Mouse (Mus musculus) spleen, adult 18-20 months (tissue): ENCODE measurements around the gene BC004004.
"Not testable (repeated sequence)": the region's sequence is repeated elsewhere in the genome, so short reads cannot be mapped to it uniquely, and the experiment has no call there.

Source experiments
- DNase-seq, 2 experiments: peaks; one replicate each; pipeline ENCODE4 v3.0.0; 2022; ENCODE audit warnings: mixed read lengths in 2 of 2

The BC004004 gene

GRCm38 (mm10) chr17:29268682-29269348 is at the start of gene BC004004:
BC004004 (plus strand) TSS chr17:29268788.
- peak; percentile 92 to 93 for DNase-seq

GRCm38 (mm10) chr17:29220631-29221030 is 48.0 kb upstream of the BC004004 start:
- DNase-seq = no peak

GRCm38 (mm10) chr17:29231109-29231508 is 37.5 kb upstream of the BC004004 start:
- DNase-seq = no peak

GRCm38 (mm10) chr17:29236111-29236510 is 32.5 kb upstream of the BC004004 start:
- DNase-seq = no peak

GRCm38 (mm10) chr17:29237267-29237771 is 31.3 kb upstream of the BC004004 start:
- no peak for DNase-seq

- DNase-seq = no peak
Measured at GRCm38 (mm10) chr17:29237772-29238420, 30.7 kb upstream of the BC004004 start, which contains the start of gene Cpne5. Cpne5 (minus strand) TSS chr17:29238167.

GRCm38 (mm10) chr17:29238421-29238945 is 30.1 kb upstream of the BC004004 start:
- no peak for DNase-seq

- DNase-seq = no peak
Measured at GRCm38 (mm10) chr17:29244912-29245311, 23.7 kb upstream of the BC004004 start.

DNA sequence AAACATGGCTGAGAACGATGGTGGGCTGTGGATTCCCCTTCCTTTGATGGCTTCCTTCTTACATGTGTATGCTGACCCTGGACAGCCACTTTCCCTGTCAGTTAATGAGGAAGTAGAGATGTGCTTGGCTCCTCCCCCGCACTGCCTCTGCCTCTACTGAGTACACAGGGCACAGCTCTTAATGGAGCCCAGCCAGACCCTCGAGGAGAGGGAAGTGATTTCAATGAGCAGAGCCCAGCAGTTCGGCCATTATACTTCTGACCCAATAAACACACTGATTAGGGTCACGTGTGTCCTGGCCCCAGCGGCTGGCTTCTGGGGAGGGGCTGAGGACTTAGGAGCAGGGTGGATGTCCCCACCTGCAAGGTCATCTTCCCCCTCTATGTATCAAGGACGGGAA is 22.9 kb upstream of the BC004004 start:
- no peak for DNase-seq

- DNase-seq = no peak
Measured at GRCm38 (mm10) chr17:29246602-29247001, 22.0 kb upstream of the BC004004 start.

DNA sequence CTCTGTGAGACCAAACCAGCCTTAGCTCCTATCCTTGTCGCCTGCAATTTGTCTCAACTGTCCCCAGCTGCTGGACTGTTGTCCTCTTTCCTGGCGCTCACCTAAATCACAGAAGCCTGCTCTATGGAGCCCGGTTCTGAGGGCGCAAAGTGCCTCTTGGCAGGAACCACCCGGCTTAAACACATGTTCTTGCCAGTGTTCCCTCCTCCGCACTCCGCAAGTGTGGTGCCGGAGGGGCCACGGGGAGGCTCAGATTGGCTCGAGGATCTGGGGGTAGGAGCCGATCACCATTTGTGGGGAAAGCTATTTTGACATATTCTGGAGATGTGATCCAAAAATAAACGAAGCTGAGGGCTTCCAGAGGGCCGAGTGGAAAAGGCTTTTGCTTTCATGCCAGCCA is 20.7 kb upstream of the BC004004 start:
- no peak for DNase-seq

DNA sequence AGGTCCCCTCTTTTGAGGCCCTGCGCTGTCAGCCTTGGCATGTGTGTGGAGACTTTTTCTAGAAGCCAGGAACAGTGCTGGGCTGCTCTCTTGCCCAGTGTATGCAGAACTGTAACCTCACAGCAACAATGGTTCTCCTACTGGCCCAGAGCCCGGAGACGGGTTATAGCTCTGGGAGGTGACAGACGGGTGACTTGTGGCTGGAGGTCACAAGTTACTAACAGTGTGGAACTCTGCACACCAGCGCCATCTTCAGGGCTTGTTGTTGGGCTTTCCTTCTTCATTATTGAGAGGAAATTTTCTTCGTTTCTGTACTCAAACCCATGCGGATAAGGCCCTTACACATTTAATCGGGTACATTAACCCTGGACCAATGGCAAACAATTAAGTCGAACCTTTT is 19.1 kb upstream of the BC004004 start:
- no peak for DNase-seq

DNA sequence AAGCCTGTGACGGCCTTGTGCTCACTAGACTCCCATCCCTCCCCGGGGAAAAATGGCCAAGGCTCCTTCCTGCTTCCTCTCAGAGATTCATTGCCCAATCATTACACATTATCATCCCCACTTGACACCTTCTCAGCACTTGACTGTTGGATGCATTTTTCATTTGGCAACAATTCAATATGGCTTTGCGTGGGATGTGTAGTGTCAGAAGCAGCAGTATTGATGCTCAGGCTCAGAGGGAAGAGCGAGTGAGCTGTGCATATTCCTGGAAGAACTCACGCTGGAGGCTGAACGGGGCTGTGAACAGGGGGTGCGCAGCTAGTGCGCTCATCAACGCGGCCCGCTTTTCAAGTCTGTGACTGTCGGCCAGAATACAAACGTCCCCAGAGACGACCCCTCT is 17.6 kb upstream of the BC004004 start:
- not testable (repeated sequence) for DNase-seq

- no peak for DNase-seq
Measured at GRCm38 (mm10) chr17:29251608-29252390, 16.8 kb upstream of the BC004004 start.

DNA sequence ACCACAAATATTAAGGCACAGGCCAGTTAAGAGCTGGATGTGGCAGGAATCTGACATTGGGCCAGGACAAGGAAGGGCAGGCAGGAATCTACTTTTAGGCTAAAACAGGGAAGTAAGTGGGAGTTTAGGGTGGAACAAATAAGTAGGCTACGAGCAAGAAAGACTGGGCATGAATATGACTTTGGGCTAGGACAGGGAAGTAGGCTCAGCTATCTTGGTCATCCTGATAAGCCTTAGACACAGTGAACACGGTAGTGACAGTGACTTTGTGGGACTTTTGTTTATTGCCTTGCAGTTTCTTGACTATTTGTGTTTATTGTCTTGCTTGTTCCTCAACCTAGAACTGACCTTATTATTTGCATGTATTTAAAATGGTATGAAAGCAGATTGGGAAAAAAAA is 15.4 kb upstream of the BC004004 start:
- DNase-seq = no peak

DNA sequence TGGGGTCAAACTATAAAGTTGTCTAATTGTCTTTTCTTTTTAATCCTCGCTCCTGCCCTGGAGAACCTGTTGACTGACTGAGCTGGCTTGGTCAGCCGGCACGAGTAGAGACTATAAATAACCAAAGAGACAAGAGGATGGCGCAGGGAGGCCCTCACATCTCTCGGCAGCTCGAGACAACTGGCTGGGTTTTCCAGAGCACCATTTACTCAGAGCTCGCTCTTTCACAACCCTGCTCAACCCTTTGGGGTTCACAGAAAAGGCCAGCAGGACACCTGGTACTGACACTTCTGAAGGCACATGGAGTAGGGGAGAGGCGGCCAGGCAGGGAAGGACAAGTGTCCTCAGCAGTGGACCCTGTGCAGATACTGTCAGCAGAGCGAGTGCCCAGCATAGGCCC is 14.9 kb upstream of the BC004004 start:
- DNase-seq = no peak

DNA sequence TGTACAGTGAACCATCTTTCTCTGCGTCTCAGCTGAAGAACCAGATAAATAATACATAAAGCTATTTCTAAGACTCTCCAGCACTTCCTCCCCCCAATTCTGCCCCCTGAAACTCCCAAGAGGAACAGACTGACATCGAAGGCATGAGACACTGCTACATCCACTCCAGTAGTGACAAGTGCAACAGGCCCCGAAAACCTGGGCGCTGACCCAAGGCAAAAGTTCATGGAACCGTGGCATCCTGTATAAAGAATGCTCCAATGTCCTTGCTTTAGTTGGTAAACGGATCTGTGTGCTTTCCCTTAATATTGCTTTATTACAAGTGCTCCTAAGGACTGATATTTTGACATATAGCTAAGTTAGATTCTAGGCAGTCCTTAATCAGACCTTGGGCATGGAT is 13.8 kb upstream of the BC004004 start:
- DNase-seq = not testable (repeated sequence)

DNA sequence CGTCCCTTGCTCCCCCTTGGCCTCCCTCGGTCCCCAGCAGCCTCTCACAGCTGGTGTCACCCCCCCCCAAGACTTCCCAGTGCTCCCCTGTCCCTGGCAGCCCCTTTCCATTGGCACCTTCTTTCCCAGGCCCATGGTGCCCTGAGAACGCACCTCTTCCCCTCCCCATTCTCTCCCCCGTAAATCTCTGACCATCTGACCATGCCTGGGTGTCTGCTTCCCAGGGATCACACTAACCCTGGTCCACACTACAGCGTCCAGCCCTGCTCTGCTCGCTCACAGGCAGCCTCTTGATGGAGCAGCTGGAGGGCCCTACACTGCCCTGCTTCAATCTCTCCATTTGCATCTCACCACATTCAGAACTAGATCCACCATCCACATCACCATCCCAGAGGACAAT is 12.1 kb upstream of the BC004004 start:
- DNase-seq = no peak

DNA sequence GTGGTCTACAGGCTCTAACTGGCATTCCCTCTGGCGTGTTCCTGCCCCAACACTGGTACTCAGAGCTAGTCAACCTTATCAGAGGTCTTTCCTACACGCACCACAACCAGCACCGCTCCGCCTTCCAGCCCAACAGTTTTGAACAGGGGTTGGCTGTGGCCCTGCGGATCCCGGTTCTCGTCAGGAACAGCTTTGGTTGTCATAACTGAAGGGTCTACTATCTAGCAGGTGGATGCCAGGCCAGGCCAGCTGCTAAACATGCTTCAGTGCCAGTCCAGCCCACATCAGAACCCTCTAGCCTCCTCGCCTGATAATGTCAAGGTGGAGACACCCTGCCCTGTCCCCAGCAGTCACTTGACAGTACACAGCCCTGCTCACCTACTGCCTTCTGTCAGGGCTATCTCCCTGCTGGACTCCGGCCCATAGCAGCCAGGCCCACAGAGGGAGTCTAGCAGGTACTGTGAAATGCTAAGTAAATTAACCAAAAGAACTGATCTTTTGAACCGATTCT is 11.5 kb upstream of the BC004004 start:
- no peak for DNase-seq

DNA sequence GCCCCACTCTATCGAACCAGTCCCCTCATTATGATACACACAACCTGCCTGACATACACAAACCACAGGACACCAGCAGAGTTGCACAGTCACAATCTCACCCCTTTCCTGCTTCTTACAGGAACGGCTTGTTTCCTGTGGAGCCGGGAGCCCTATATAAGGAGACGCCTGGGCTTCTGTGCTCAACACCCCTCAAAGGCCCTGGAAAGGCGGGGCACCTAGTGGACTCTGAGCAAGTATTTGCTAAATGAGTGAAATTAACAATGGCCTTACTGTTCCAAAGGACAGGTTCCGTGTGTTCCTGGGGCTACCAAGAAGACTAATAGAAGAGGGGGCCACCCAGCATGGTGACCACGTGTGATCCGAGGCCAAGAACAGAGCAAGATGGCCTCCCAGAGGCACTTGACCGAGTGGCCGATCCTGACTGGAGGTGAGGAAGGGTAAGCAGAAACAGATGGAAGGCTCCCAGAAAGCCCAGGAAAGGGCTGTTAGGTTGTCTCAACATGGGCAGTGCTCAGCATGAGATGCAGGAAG is 10.5 kb upstream of the BC004004 start:
- no peak for DNase-seq

- DNase-seq = no peak
Measured at GRCm38 (mm10) chr17:29258921-29259320, 9.7 kb upstream of the BC004004 start.

- peak; percentile 58 to 76 for DNase-seq
Measured at GRCm38 (mm10) chr17:29259489-29259888, 9.1 kb upstream of the BC004004 start.

- DNase-seq = no peak
Measured at GRCm38 (mm10) chr17:29260501-29260900, 8.1 kb upstream of the BC004004 start.
